Mouse (Mus musculus) MEL (cell line): Measurements from ENCODE around the gene Supt3. TPM values are rescaled to one million over a fixed set of nuclear protein-coding genes. Genes with fewer than 3 reads are reported as not detected.

Experiments
- DNase-seq: peaks from one replicate; pipeline ENCODE4 v3.0.0; 2011; ENCODE audit warnings: low read depth, low spot score
- H3K27ac ChIP-seq: 2 replicates; pipeline ENCODE4 v1.5.1; 2012; ENCODE audit warnings: low read depth, mild to moderate bottlenecking, control low read depth, low read length, moderate library complexity; ENCODE audit not compliant: control insufficient read depth
- H3K27me3 ChIP-seq, 2 experiments: fragments of 150-350 bp in 1 of 2; sonication (generic) in 1 of 2; 2 replicates each; pipeline ENCODE4 v1.6.1; 2012; ENCODE audit warnings: low read length in 2 of 2, mild to moderate bottlenecking in 2 of 2, improper control_type of control experiment in 1 of 2, moderate library complexity in 1 of 2; ENCODE audit not compliant: insufficient read depth in 2 of 2, control insufficient read depth in 1 of 2
- H3K36me3 ChIP-seq, 2 experiments: 2 replicates each; pipeline ENCODE4 v1.6.1; 2012 to 2014; ENCODE audit warnings: low read length in 2 of 2, improper control_type of control experiment in 1 of 2, inconsistent platforms in 1 of 2, mild to moderate bottlenecking in 1 of 2; ENCODE audit not compliant: insufficient read depth in 2 of 2, control insufficient read depth in 1 of 2
- H3K4me1 ChIP-seq, 2 experiments: fragments of 150-350 bp in 1 of 2; sonication (generic) in 1 of 2; 2 replicates each; pipeline ENCODE4 v1.6.1; 2012; ENCODE audit warnings: low read length in 2 of 2, improper control_type of control experiment in 1 of 2, mild to moderate bottlenecking in 1 of 2; ENCODE audit not compliant: insufficient read depth in 2 of 2, control insufficient read depth in 1 of 2
- H3K4me3 ChIP-seq, 2 experiments: fragments of 150-350 bp in 1 of 2; sonication (generic) in 1 of 2; 2 replicates each; pipeline ENCODE4 v1.5.1; 2012; ENCODE audit warnings: low read depth in 2 of 2, low read length in 2 of 2, mild to moderate bottlenecking in 2 of 2, moderate library complexity in 2 of 2, control low read depth in 1 of 2, improper control_type of control experiment in 1 of 2; ENCODE audit not compliant: control insufficient read depth in 1 of 2, insufficient read depth in 1 of 2
- H3K79me2 ChIP-seq: 2 replicates; pipeline ENCODE4 v1.6.1; 2012; ENCODE audit warnings: mild to moderate bottlenecking, low read length, moderate library complexity; ENCODE audit not compliant: control insufficient read depth, poor library complexity, insufficient read depth
- H3K9ac ChIP-seq: 2 replicates; pipeline ENCODE4 v1.6.1; 2012; ENCODE audit warnings: low read depth, mild to moderate bottlenecking, control low read depth, low read length, moderate library complexity; ENCODE audit not compliant: control insufficient read depth, poor library complexity, severe bottlenecking
- H3K9me3 ChIP-seq: fragments of 150-350 bp; sonication (generic); replicated peaks from 2 replicates; pipeline ENCODE4 v1.6.1; 2012; ENCODE audit warnings: mild to moderate bottlenecking, low read length, improper control_type of control experiment, moderate library complexity; ENCODE audit not compliant: insufficient read depth
- BHLHE40 ChIP-seq: IDR thresholded peaks from 2 replicates; pipeline ENCODE4 v1.6.1; 2012; ENCODE audit warnings: low read depth, mild to moderate bottlenecking, inconsistent platforms, low read length, improper control_type of control experiment, borderline replicate concordance
- CHD2 ChIP-seq: IDR thresholded peaks from 2 replicates; pipeline ENCODE4 v1.6.1; 2011; ENCODE audit warnings: low read length, improper control_type of control experiment
- CTCF ChIP-seq, 3 experiments: IDR thresholded peaks in 2 of 3; conservative IDR thresholded peaks in 1 of 3; 2 replicates each; pipeline ENCODE4 v1.5.1; 2011 to 2012; ENCODE audit warnings: low read length in 3 of 3, low read depth in 2 of 3, mild to moderate bottlenecking in 2 of 3, improper control_type of control experiment in 1 of 3, inconsistent platforms in 1 of 3, mixed read lengths in 1 of 3, moderate library complexity in 1 of 3; ENCODE audit not compliant: control insufficient read depth in 1 of 3, insufficient read depth in 1 of 3, poor library complexity in 1 of 3, severe bottlenecking in 1 of 3
- E2F4 ChIP-seq: IDR thresholded peaks from 2 replicates; pipeline ENCODE4 v1.6.1; 2011; ENCODE audit warnings: low read depth, low read length, improper control_type of control experiment, borderline replicate concordance
- ELF1 ChIP-seq: IDR thresholded peaks from 2 replicates; pipeline ENCODE4 v1.6.1; 2014; ENCODE audit warnings: low read depth, mild to moderate bottlenecking, inconsistent platforms, low read length, improper control_type of control experiment, moderate library complexity
- EP300 ChIP-seq, 2 experiments: IDR thresholded peaks; 2 replicates each; pipeline ENCODE4 v1.6.1; 2011; ENCODE audit warnings: improper control_type of control experiment in 2 of 2, low read length in 2 of 2, low read depth in 1 of 2, mild to moderate bottlenecking in 1 of 2
- GABPA ChIP-seq: IDR thresholded peaks from 2 replicates; pipeline ENCODE4 v1.6.1; 2012; ENCODE audit warnings: low read depth, mild to moderate bottlenecking, inconsistent platforms, low read length, improper control_type of control experiment, moderate library complexity
- GATA1 ChIP-seq: IDR thresholded peaks from 2 replicates; pipeline ENCODE4 v1.6.1; 2011; ENCODE audit warnings: low read depth, low read length, improper control_type of control experiment
- HCFC1 ChIP-seq: IDR thresholded peaks from 2 replicates; pipeline ENCODE4 v1.6.1; 2012; ENCODE audit warnings: low read depth, mild to moderate bottlenecking, inconsistent platforms, low read length, improper control_type of control experiment, moderate library complexity
- JUND ChIP-seq: IDR thresholded peaks from 2 replicates; pipeline ENCODE4 v1.6.1; 2011; ENCODE audit warnings: low read depth, mild to moderate bottlenecking, improper control_type of control experiment, low read length
- MAFK ChIP-seq: IDR thresholded peaks from 2 replicates; pipeline ENCODE4 v1.6.1; 2011; ENCODE audit warnings: low read depth, mild to moderate bottlenecking, low read length, improper control_type of control experiment, borderline replicate concordance
- MAZ ChIP-seq: IDR thresholded peaks from 2 replicates; pipeline ENCODE4 v1.6.1; 2012; ENCODE audit warnings: low read depth, mild to moderate bottlenecking, inconsistent platforms, low read length, improper control_type of control experiment
- MXI1 ChIP-seq: IDR thresholded peaks from 2 replicates; pipeline ENCODE4 v1.6.1; 2011; ENCODE audit warnings: mild to moderate bottlenecking, low read depth, low read length, improper control_type of control experiment
- MYB ChIP-seq: IDR thresholded peaks from 2 replicates; pipeline ENCODE4 v1.6.1; 2011; ENCODE audit warnings: mild to moderate bottlenecking, low read depth, low read length, improper control_type of control experiment
- MYC ChIP-seq: IDR thresholded peaks from 2 replicates; pipeline ENCODE4 v1.6.1; 2011; ENCODE audit warnings: low read depth, mild to moderate bottlenecking, low read length, improper control_type of control experiment, moderate library complexity
- RAD21 ChIP-seq: IDR thresholded peaks from 2 replicates; pipeline ENCODE4 v1.6.1; 2011; ENCODE audit warnings: mild to moderate bottlenecking, low read depth, low read length, improper control_type of control experiment
- RCOR1 ChIP-seq: IDR thresholded peaks from 2 replicates; pipeline ENCODE4 v1.6.1; 2012; ENCODE audit warnings: low read depth, mild to moderate bottlenecking, inconsistent platforms, low read length, improper control_type of control experiment
- SIN3A ChIP-seq: IDR thresholded peaks from 2 replicates; pipeline ENCODE4 v1.6.1; 2012; ENCODE audit warnings: low read length, improper control_type of control experiment, inconsistent platforms
- TAL1 ChIP-seq: IDR thresholded peaks from 2 replicates; pipeline ENCODE4 v1.6.1; 2012; ENCODE audit warnings: mild to moderate bottlenecking, inconsistent platforms, low read length, moderate library complexity, mixed read lengths
- UBTF ChIP-seq: IDR thresholded peaks from 2 replicates; pipeline ENCODE4 v1.6.1; 2012; ENCODE audit warnings: low read depth, mild to moderate bottlenecking, inconsistent platforms, low read length, improper control_type of control experiment, moderate library complexity, borderline replicate concordance; ENCODE audit not compliant: insufficient read depth
- USF1 ChIP-seq: IDR thresholded peaks from 2 replicates; pipeline ENCODE4 v1.6.1; 2014; ENCODE audit warnings: low read depth, mild to moderate bottlenecking, inconsistent platforms, low read length, improper control_type of control experiment, moderate library complexity
- USF2 ChIP-seq, 2 experiments: IDR thresholded peaks; 2 replicates each; pipeline ENCODE4 v1.6.1; 2011 to 2012; ENCODE audit warnings: improper control_type of control experiment in 2 of 2, low read length in 2 of 2, borderline replicate concordance in 1 of 2, inconsistent platforms in 1 of 2, low read depth in 1 of 2, mild to moderate bottlenecking in 1 of 2; ENCODE audit not compliant: insufficient read depth in 1 of 2
- ZNF384 ChIP-seq: IDR thresholded peaks from 2 replicates; pipeline ENCODE4 v1.6.1; 2012; ENCODE audit warnings: low read depth, mild to moderate bottlenecking, inconsistent platforms, low read length, improper control_type of control experiment
- polyA plus RNA-seq, 2 experiments: library from polyadenylated mRNA; stranded (reverse) in 1 of 2; unstranded in 1 of 2; fragments of >175 nt in 1 of 2; fragments of >200 nt in 1 of 2; gene quantifications; 2 replicates each; pipeline versions ENCODE4 v1.2.1 to v1.2.4; 2012; ENCODE audit warnings: low replicate concordance in 2 of 2, low read depth in 1 of 2; ENCODE audit not compliant: insufficient read length in 2 of 2, insufficient read depth in 1 of 2, missing spikeins in 1 of 2
- total RNA-seq: library from RNA; depleted of rRNA; stranded (reverse); fragments of 300-350 nt; gene quantifications from 2 replicates; pipeline ENCODE4 v1.2.3, GENCODE M21; 2012

Supt3 gene
- total and polyA plus RNA-seq, 3 experiments = 7.0 to 28.6 TPM; not detected in 1

GRCm38 (mm10) chr17:44776738-44777270, at the start of gene Supt3 (continued):
- TF ChIP-seq EP300 (IDR thresholded peaks at IDR 0.05; ENCODE audit: low read depth in 1 of 2, low read length in 2 of 2) = peak in 1 of 2 experiments; percentile 10; a peak in 1 of 4 replicates
- no peak for TF ChIP-seq GATA1
- no peak for TF ChIP-seq UBTF

- Histone ChIP-seq H3K4me1 (no peaks in the 10 kb centered on the region), H3K27me3 (no peaks in the 10 kb centered on the region), H3K79me2 (no peaks in the 10 kb centered on the region), H3K36me3 (no peaks in the 10 kb centered on the region), H3K4me3 (no peak overlapping the region), H3K9me3 (no peaks in the 10 kb centered on the region), H3K9ac (no peak overlapping the region), H3K27ac (no peak overlapping the region)
- TF ChIP-seq ELF1 (no peak), CTCF (IDR thresholded peaks at IDR 0.05 in 2 of 3, conservative IDR thresholded peaks at IDR 0.05 in 1 of 3; ENCODE audit: control insufficient read depth in 1 of 3, insufficient read depth in 1 of 3, low read depth in 2 of 3, low read length in 3 of 3, poor library complexity in 1 of 3, severe bottlenecking in 1 of 3) (no peak), SIN3A (no peak), EP300 (IDR thresholded peaks at IDR 0.05; ENCODE audit: low read depth in 1 of 2, low read length in 2 of 2) (no peak), USF1 (no peak), TAL1 (no peak)
- no peak for DNase-seq
These were observed 49.3 kb upstream of the Supt3 start for GRCm38 (mm10) chr17:44727675-44728074.

GRCm38 (mm10) chr17:44728464-44728863, 48.5 kb upstream of the Supt3 start:
- no peak overlapping the region for H3K27ac ChIP-seq
- TF ChIP-seq CHD2 = no peak
- TF ChIP-seq RCOR1 = no peak
- no peak for TF ChIP-seq MAFK
- TF ChIP-seq, all 39 proteins: peak for 0
- H3K4me3 ChIP-seq = no peak overlapping the region
- no peaks in the 10 kb centered on the region for H3K27me3 ChIP-seq
- no peaks in the 10 kb centered on the region for H3K79me2 ChIP-seq
- no peaks in the 10 kb centered on the region for H3K9me3 ChIP-seq
- no peaks in the 10 kb centered on the region for H3K36me3 ChIP-seq
- no peak for DNase-seq
- H3K9ac ChIP-seq = no peak overlapping the region
- H3K4me1 ChIP-seq = no peaks in the 10 kb centered on the region

GRCm38 (mm10) chr17:44733544-44734310, 43.2 kb upstream of the Supt3 start:
- H3K9me3 ChIP-seq = no peaks in the 10 kb centered on the region
- H3K4me1 ChIP-seq = no peaks in the 10 kb centered on the region
- H3K9ac ChIP-seq = no peak overlapping the region
- no peak overlapping the region for H3K27ac ChIP-seq
- no peak for DNase-seq
- no peaks in the 10 kb centered on the region for H3K79me2 ChIP-seq
- no peak overlapping the region for H3K4me3 ChIP-seq
- H3K27me3 ChIP-seq = no peaks in the 10 kb centered on the region
- no peaks in the 10 kb centered on the region for H3K36me3 ChIP-seq
- TF ChIP-seq GABPA (no peak), GATA1 (no peak), JUND (no peak), MAZ (no peak), MYC (no peak), MYB (no peak), RAD21 (no peak), HCFC1 (no peak), ZNF384 (no peak), USF2 (IDR thresholded peaks at IDR 0.05; ENCODE audit: borderline replicate concordance in 1 of 2, insufficient read depth in 1 of 2, low read depth in 1 of 2, low read length in 2 of 2) (no peak), MXI1 (no peak), E2F4 (no peak), TAL1 (no peak), BHLHE40 (no peak)
